Mouse (Mus musculus) left cerebral cortex, postnatal 25 days (tissue): Measurements from ENCODE around the gene Nsun2. TPM values are rescaled to one million over a fixed set of nuclear protein-coding genes. Genes with fewer than 3 reads are reported as not detected.
"Not testable (repeated sequence)": the region's sequence is repeated elsewhere in the genome, so short reads cannot be mapped to it uniquely, and the experiment has no call there.

Source experiments
- DNase-seq, 2 experiments: peaks; one replicate each; pipeline ENCODE4 v3.0.0; 2022; ENCODE audit warnings: low spot score in 2 of 2, mixed read lengths in 1 of 2
- intact Hi-C: fragments of 180-260 bp; cut with DNase I; formaldehyde crosslinking; loops from one replicate; pipeline ENCODE4 v1.15.1; 2025
- total RNA-seq, 2 experiments: library from RNA; stranded (reverse); gene quantifications; 2 replicates each; pipeline ENCODE4 v1.2.3; 2021

Nsun2 gene
- total RNA-seq, 2 experiments from 2014 or later, result 70.9 to 76.9 TPM

- DNase-seq, result no peak
- intact Hi-C loops, result no loop called here
Measured at GRCm38 (mm10) chr13:69543595-69543994, 10.0 kb downstream of the Nsun2 start.

DNA sequence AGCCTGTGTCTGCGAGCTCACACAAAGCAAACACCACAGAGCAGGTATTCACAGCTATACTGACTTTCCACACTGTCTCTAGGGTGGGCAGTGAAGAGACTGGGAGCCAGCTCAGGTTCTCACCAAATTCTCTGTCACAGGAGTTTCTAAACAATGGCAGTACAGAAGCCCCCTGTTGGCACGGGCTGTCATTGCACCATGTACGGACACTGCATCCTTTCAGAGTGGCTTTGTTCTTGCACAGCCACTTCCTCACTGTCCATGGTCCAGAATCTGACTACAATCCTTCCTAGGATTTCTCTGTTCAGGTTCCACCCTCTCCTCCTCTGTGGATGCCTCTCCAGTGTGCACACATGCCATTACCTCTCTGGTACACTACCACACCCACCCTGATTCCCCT, 11.5 kb downstream of the Nsun2 start:
- DNase-seq, result no peak
- intact Hi-C loops, result loop anchor here (5.0 kb wide), 1 partner anchor 38 kb away; no protein-coding TSS in a partner anchor

- DNase-seq, result no peak
Measured at GRCm38 (mm10) chr13:69547488-69548180, 14.1 kb downstream of the Nsun2 start.

GRCm38 (mm10) chr13:69549980-69550379, 16.4 kb downstream of the Nsun2 start:
- DNase-seq, result no peak
- intact Hi-C loops, result loop anchor here (5.0 kb wide), 1 partner anchor 43 kb away; no protein-coding TSS in a partner anchor

More at GRCm38 (mm10) chr13:69547488-69548180, 14.1 kb downstream of the Nsun2 start:
- intact Hi-C loops, result loop anchor here (5.0 kb wide), 1 partner anchor 40 kb away; no protein-coding TSS in a partner anchor

- intact Hi-C loops, result no loop called here
- no peak for DNase-seq
Measured at GRCm38 (mm10) chr13:69550831-69551230, 17.3 kb downstream of the Nsun2 start.

DNA sequence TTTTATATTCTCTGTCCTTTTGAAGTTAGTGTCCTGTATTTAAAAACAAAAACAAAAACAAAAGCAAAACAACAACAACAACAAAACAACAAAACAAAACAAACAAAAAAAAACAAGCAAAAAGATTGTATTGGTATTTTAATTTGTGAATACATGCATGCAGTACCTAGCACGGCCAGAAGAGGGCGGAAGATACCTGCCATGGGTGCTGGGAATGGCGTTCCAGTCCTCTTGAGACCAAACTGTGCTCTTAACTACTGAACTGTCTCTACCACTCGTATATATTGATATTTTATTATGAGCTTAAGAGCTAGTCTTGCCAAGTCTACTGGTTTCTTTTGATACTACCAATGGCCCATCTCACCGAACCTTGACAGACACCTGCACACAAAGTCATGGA, 19.5 kb downstream of the Nsun2 start:
- intact Hi-C loops, result loop anchor here (2.0 kb wide), 1 partner anchor 102 kb away; no protein-coding TSS in a partner anchor
- no peak for DNase-seq

DNA sequence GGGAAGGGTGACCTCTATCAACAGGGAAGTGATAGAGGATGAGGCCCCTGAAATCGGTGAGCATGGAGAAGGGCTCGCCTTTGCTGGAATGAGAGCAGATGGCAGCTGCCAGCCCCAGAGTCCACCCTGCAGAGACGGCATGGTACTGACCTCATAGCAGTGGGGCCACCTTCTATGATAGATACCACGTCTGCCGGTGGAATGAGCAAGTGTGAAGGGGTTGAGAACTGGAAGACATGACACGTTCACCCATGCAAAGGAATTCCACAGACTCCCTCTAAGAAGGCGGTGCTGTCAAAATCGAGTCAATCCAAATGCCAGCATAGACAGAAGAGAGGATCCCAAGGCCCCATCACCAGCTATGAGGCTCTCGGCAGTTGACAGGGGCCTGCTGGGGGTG, 20.7 kb downstream of the Nsun2 start:
- intact Hi-C loops, result no loop called here
- no peak for DNase-seq

DNA sequence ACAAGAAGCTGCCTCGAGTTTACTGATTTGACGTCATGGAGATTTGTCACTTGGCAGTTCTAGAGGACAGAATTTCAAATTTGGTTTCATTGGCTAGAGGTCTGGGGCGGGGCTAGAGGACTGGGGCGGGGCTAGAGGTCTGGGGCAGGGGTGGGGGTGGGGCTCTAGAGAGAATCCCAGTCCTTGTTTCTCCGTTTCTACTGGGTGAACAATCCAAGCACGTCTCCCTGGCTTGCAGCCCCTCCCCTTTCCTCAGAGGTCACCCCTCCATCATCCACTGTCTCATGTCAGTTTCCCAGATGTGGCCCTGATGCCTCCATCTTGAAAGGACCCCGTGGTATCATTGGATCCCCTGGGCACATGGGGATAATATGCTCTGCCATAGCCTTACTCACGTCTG, 21.5 kb downstream of the Nsun2 start:
- intact Hi-C loops, result no loop called here
- no peak for DNase-seq

DNA sequence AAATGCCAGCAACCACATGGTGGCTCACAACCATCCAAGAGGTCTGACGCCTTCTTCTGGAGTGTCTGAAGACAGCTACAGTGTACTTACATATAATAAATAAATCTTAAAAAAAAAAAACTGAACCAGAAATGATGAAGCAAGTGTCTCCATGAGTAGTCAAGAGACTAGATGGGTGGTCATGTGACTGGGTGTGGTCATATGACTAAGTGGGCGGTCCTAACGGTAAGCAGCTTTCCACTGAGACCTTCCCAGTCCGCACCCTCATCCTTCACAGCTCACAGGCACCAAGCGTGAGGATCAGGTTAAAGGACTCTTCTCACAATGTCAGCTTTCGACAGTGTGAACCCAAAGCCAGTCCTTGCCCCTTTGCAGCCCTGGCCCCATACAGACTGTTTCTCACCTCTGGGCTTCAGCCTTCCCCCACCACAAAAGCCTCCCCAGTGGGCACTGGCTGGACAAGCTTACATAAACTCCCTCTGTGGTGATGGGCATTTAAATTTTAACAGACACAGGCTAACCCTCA, 22.5 kb downstream of the Nsun2 start:
- DNase-seq, result no peak
- intact Hi-C loops, result no loop called here

- intact Hi-C loops, result no loop called here
- no peak for DNase-seq
Measured at GRCm38 (mm10) chr13:69556728-69557127, 23.2 kb downstream of the Nsun2 start.

DNA sequence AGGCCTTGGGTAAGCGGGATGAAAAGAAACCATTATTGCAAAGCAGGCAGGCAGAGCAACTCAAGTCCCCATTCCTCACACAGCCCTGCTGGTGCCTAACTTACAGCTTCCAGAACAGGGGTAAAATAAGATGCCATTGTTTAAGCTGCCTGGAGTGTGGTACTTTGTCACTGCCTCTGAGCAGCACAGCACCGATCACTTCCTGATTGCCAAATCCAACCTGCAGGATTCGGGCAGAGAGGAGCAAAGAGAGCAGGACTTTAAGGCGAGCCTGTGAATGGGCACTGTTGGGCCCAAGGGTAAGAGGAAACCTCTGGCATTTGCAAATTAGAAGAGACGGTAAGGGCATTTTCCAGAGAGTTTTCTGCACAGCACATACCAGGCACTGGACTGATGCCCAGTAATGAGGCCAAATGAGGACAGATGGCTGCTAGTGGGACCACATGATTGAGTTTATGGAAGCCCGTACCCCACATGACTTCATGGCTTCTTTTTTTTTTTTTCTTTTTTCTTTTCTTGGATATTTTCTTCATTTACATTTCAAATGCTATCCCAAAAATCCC, 24.6 kb downstream of the Nsun2 start:
- DNase-seq, result no peak

GRCm38 (mm10) chr13:69559291-69559961, 25.9 kb downstream of the Nsun2 start:
- DNase-seq, result no peak
- intact Hi-C loops, result no loop called here

More for the DNA sequence above, 24.6 kb downstream of the Nsun2 start:
- intact Hi-C loops, result no loop called here

DNA sequence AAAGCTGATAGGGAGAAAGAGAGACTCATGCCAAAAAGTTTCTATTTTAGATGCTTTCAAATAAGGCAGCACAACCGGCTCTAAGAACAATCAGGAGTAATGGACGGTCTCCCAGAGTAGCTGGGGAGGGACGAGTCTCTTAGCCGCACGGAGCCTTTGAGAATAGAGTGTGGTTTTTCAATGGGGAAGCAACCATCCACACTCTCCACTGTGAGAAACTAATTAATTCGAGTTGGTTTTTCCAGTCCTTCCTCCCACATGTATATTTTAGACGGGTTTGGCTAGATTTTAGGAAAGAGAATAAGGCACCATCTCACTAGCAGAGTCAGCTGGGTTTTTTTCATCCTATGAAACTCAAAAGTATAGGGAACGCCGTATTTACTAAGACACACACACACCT, 28.5 kb downstream of the Nsun2 start:
- intact Hi-C loops, result loop anchor here (2.0 kb wide), 1 partner anchor 49 kb away; the partner anchor contains the start of gene Srd5a1
- DNase-seq, result peak in 1 of 2 experiments; percentile 70

GRCm38 (mm10) chr13:69562654-69563574, 29.4 kb downstream of the Nsun2 start:
- intact Hi-C loops, result loop anchor here (2.0 kb wide), 1 partner anchor 48 kb away; the partner anchor contains the start of gene Srd5a1
- no peak for DNase-seq

DNA sequence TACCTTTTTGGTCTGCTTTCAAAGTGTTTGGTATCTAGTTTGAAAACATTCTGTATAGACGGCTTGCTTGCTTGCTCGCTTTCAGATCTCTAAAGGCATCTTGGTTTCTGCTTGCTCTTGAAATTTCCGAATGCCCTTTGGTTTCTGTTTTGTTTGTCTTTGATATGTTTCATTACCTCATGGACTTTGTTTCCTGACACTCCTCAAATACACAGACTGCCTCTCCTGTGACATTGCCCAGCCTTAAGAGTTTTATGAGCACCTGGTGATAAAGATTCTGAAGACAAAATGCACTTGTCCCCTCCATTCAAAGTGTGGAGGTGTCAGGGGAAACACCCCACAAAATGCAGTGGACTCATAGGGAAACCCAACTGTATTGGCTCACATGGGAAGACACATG, 30.4 kb downstream of the Nsun2 start:
- intact Hi-C loops, result loop anchor here (2.0 kb wide), 1 partner anchor 47 kb away; the partner anchor contains the start of gene Srd5a1
- no peak for DNase-seq

DNA sequence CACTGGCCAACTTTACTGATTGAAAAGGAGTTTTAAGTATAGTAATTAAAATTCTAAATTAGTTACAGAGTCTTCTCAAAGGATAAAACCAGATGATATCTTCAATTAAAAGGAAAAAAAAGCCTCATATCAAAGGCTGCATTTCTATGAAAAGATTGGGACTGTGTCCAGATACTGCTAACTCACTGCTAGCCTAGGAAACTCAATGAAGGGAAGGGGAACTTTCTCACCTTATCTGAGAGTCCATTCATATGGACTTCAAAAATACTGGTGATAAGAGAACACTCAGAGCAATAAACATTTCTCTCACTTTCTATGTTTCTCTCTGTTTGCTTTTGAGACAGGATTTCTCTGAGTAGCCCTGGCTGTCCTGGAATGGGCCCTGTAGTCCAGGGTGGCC, 31.0 kb downstream of the Nsun2 start:
- intact Hi-C loops, result no loop called here
- DNase-seq, result no peak

DNA sequence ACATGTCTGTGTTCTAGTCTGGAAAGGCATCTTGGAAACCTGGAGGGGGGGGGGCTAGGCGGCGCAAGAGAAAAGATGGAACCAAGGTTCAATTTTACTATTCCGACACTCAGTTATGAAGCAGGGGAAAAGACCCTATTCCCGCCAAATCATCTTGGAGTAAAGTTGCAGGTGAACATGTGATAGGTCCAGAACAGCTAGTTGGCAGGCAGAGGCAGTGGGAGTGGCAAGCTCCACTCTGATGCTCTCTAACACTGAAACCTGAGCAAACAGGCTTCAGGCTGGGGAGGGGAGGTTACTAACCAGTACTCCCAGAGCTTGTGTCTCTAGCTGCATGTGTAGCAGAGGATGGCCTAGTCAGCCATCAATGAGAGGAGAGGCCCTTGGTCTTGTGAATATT, 31.9 kb downstream of the Nsun2 start:
- DNase-seq, intact Hi-C loops: not testable (repeated sequence)

GRCm38 (mm10) chr13:69569201-69569600, 35.7 kb downstream of the Nsun2 start:
- intact Hi-C loops, result no loop called here
- no peak for DNase-seq

- intact Hi-C loops, result no loop called here
- DNase-seq, result no peak
Measured at GRCm38 (mm10) chr13:69572594-69572993, 39.0 kb downstream of the Nsun2 start.
